Mouse (Mus musculus): Measurements from ENCODE around the gene Svs3b.
"Not testable (repeated sequence)": the region's sequence is repeated elsewhere in the genome, so short reads cannot be mapped to it uniquely, and the experiment has no call there.

Svs3b gene

DNA sequence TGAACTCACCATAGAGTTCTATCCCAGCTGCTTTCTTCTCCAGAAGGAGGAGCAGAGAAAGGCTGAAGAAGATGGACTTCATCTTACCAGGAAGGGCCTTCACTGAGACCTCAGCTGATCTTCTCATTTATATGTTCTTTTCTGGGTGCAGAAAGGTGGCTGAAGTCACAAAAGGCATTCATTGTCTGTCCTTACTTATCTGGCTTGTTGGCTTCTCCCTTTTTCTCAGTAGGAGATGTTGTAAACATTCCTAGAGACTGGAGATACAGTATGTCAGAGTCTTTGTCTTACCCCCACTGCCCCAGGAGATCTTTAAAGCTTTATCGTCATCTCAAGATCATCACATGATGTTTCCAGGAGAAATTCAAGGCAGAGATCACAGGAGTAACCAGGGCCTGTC is at the start of gene Svs3b:
TSS of gene Svs3b (minus strand) at position 101 of the 400 bp plus-strand sequence.
- not testable (repeated sequence) for DNase-seq

DNA sequence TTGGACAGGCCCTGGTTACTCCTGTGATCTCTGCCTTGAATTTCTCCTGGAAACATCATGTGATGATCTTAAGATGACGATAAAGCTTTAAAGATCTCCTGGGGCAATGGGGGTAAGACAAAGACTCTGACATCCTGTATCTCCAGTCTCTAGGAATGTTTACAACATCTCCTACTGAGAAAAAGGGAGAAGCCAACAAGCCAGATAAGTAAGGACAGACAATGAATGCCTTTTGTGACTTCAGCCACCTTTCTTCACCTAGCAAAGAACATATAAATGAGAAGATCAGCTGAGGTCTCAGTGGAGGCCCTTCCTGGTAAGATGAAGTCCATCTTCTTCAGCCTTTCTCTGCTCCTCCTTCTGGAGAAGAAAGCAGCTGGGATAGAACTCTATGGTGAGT is 32.5 kb upstream of the Svs3b start, which contains the start of gene Svs3a:
TSS of gene Svs3a (plus strand) at position 301 of the 400 bp plus-strand sequence.
- DNase-seq, result not testable (repeated sequence)

DNA sequence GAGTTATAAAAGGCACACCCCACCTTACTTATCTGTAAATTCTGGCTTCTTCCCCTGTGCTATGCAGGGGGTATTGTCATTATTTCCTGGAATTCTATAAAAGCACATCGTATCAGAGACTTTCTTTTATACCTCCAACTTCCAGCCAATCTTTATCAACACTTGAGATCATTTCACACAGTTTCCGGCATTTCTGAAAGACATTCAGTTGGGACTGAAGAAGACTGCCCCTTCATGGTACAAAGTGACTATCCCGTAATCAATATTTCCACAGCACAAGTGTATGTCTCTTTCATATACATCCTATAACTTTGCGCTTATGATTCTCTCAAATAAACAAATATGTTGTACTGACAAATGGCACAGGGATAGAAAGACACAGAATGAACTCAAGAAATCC is 21.9 kb upstream of the Svs3b start, which contains the start of gene Svs4:
TSS of gene Svs4 (minus strand) at position 101 of the 400 bp plus-strand sequence.
- DNase-seq, result no peak

DNA sequence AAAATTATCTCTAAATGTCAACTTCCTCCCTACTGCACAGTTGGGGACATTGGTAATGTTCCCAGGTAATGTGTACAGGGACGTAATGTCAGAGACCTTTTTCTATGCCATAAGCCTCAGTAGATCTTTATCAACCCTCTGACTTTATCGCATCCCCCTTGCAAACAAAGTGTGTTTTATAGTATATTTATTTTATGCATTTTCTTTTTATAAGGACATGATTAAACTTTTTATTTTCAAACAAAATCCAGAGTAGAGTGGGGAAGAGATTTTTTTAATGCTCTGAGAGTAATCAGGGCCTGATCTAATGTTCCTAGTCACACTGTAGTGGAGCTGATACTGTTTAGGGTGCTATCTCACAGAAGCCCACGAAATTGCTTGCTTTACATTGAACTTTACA is 18.1 kb downstream of the Svs3b start, which contains the start of gene Svs2:
TSS of gene Svs2 (minus strand) at position 101 of the 400 bp plus-strand sequence.
- DNase-seq, result no peak

DNA sequence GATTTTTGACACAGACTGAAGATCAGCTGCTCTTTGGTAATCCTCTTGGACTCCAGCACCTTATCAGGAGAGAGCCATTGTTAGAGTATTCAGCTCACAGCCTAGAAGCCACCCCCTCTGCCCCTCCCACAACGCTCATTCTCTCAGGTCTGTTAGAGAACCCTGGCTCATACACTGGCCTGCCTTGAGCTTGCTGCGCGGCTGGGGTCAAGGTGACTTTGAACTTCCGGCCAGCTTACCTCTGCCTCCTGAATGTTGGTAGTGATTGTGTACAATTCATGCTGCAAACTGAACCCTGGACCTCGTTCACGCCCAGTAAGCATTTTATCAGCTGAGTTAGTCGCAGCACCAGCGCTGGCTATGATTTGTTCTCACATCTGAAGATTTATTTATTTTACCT is 23.8 kb downstream of the Svs3b start:
- DNase-seq, result no peak

DNA sequence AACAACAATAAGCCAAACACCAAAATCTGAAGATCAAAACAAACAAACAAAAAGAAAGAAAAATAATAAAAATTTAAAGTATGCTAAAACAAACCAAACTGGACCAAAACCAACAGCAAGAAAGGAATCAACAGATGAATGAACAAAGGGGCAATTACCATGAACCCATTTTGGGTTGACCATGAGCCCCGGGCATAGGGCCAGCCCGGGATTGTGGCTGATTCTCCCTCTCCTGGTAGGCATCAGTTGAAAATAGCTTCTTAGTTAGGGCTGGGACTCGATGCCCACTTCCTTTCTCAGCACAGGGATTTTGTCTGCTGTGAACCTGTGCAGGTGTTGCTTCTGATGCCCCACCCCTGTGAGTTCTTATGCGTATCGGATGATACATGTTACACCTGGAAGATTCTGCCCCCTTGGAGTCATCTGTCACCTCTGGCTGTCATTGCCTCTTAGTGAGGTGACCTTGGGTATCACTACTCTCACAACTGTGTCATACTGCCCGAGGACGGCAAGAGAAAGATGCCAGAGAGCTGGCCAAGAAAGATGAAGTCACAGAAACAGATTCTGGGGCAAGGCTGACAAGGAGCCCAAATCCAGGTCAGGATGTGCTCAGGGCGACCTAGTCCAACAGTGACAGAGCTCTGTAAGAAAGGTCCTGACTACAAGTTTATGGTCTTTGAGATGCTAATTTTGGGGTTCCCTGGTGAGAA is 27.9 kb downstream of the Svs3b start:
- peak in 1 of 2 experiments; percentile 10 for DNase-seq

DNA sequence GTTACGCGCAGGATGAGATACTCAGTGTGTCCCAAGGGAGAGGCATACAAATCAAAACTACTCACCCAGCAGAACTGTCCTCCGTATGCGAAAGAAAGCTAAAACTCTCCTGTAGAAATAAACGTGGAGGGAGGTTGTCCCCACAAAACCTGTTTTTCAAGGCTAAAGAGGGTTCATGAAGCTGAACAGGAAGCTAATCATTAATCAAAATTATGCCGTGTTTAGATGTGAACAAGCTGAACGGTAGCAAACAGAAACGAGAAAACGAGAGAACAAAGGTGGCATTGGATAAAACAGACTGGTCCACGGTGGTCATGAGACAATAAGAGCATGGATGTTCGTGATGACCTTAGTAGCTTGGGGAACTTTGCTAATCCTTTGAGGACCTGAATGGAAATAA is 34.9 kb downstream of the Svs3b start, which contains the start of gene Wfdc15b:
TSS of gene Wfdc15b (minus strand) at position 139 of the 400 bp plus-strand sequence.
- no peak for DNase-seq

DNA sequence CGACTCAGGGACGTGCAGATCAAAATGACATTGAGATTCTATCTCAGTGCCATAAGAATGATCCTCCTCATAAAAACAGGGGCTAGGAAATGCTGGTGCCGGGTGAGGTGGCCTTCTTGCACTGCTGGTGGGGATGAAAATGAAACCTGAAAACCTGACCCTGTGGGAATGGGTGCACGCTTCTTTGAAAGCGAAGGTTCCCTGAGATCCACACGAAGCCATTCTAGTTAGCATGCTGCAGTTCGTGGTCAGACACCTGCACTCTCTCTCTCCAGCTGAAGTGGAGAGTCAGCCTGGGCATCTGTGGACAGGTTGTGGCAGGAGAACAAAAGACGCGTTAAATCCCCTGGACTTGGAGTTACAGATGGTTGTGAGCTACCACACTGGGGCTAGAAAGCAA is 37.1 kb downstream of the Svs3b start:
- no peak for DNase-seq

DNA sequence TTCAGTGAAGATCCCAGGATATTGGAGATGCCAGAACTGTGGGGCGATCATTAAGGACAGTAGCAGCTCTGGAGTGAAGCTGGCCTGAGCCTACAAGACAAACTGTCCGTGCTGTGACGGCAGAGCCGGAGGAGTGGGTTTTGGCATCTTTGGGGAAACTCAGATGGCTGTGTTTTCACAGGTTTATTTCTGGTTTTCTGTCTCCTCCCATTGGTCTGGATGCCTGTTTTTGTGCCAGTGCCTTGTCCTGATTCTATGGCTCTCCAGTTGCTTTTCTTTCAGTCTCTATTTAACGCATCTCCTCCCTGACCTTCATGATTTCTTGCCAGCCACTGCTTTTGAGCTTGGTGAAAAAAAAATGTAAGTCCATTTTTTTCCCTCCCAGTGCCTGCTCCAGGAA is 43.7 kb downstream of the Svs3b start:
- DNase-seq, result no peak

DNA sequence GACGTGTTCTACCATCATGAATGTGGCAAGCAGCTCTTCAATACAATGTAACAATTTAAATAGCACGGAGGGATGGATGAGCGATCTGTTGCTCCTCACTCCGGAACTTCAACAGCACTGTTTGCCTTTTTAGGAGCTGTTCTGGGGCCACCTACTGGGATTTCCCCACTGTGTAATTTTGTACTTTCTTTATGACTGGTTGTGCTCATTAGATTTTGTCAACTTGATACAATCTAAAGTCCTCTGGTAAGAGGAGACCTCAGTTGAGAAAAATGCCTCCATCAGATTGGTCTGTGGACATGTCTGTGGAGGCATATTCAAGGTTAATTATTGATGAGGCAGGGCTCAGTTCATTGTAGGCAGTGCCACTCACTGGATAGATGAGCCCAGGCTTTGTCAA is 45.5 kb downstream of the Svs3b start:
- no peak for DNase-seq

DNA sequence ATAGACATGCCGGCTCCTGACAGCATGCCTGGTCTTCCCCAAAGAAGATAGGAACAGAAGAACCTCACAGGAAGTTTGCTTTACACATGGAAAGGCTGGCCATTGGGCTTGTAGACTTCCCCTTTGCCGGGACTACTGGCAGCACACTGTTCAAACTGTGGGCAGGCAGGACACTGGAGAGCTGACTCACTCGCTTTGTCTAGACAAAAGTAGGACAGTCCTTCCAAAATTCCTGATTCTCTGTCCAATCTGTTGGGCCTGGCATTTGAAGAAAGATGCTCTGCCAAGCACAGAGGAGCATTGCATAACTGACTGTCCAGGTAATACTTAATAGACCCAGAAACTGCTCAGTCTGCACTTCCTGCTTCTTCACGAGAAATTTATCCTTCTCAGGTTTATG is 49.8 kb downstream of the Svs3b start:
- peak; percentile 75 to 83 for DNase-seq

DNA sequence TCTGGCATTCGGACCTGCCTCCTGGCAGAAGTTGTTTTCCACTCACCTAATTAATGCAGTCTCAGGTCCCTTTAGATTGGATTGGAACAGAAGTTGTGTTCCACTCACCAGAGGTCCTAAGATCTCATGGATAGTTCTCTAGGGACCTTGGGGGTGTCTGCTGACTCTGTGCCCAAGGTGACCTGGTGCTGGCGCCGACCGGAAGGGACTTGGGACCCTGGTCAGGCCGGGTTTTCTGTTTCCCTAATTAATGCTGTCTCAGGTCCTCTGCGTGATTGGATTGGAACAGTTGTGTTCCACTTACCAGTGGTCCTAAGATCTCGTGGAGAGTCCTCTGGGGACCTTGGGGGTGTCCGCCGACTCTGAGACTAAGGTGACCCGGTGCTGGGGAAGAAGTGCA is 50.4 kb downstream of the Svs3b start:
- DNase-seq, result not testable (repeated sequence)
